8 mouse cellular contexts compared by ENCODE assay signal in genomic region chr12:86882279-86883018, GRCm38 (mm10). TPM values are rescaled to one million over a fixed set of nuclear protein-coding genes. Genes with fewer than 3 reads are reported as not detected.
DNase-seq lines count a peak whose midpoint lies in the region; ATAC-seq lines count a peak whose summit lies in the region.

No protein-coding gene starts in this region.

- peaks cover 37% of the 10 kb centered on the region for H3K4me1 ChIP-seq in intestine, embryonic 14.5 days (replicated peaks; ENCODE audit: control insufficient read depth, insufficient read depth, low read length)
- H3K4me1 ChIP-seq in limb, embryonic 13.5 days, result peaks cover 63% of the 10 kb centered on the region
- peaks cover 42% of the 10 kb centered on the region for H3K4me1 ChIP-seq in midbrain, embryonic 16.5 days (ENCODE audit: control insufficient read depth, insufficient read depth, low read length)

- H3K27me3 ChIP-seq in intestine, embryonic 14.5 days (replicated peaks; ENCODE audit: control insufficient read depth, insufficient read depth, low read length), result no peaks in the 10 kb centered on the region
- H3K27me3 ChIP-seq in limb, embryonic 13.5 days, result no peaks in the 10 kb centered on the region
- H3K27me3 ChIP-seq in midbrain, embryonic 16.5 days (ENCODE audit: control insufficient read depth, insufficient read depth, low read depth, low read length), result no peaks in the 10 kb centered on the region

- peak overlapping the region; percentile 97 for H3K9ac ChIP-seq in intestine, embryonic 14.5 days (ENCODE audit: low read length)
- peak overlapping the region; percentile 98 for H3K9ac ChIP-seq in limb, embryonic 13.5 days
- H3K9ac ChIP-seq in midbrain, embryonic 16.5 days (ENCODE audit: low read depth, low read length), result peak overlapping the region; percentile 98

- peak overlapping the region; percentile 91 for H3K4me3 ChIP-seq in intestine, embryonic 14.5 days (ENCODE audit: low read depth, low read length)
- peak overlapping the region; percentile 92 for H3K4me3 ChIP-seq in limb, embryonic 13.5 days
- H3K4me3 ChIP-seq in midbrain, embryonic 16.5 days (ENCODE audit: low read depth, low read length), result peak overlapping the region; percentile 91

- peak; percentile 24 to 58 for DNase-seq in spleen, adult 18-20 months
- no peak for DNase-seq in spleen, adult 12 weeks (ENCODE audit: low spot score)
- DNase-seq in cerebellum, postnatal 36 days, result peak; percentile 71 to 73
- peak; percentile 73 for DNase-seq in gastrocnemius, postnatal 10 days
- DNase-seq in intestine, embryonic 14.5 days (ENCODE audit: low spot score), result peak; percentile 82
- peak; percentile 80 for DNase-seq in testis, postnatal 10 days (ENCODE audit: low spot score)

- 0 out of 2 replicates have a peak, but pooled peaks cover 4% of the 10 kb centered on the region for H3K36me3 ChIP-seq in intestine, embryonic 14.5 days (ENCODE audit: control insufficient read depth, insufficient read depth, low read length)
- peaks cover 10% of the 10 kb centered on the region for H3K36me3 ChIP-seq in limb, embryonic 13.5 days
- H3K36me3 ChIP-seq in midbrain, embryonic 16.5 days (ENCODE audit: control insufficient read depth, insufficient read depth, low read length), result no peaks in the 10 kb centered on the region; the same call in 1 of the 2 replicates

- no peaks in the 10 kb centered on the region for H3K9me3 ChIP-seq in intestine, embryonic 14.5 days (ENCODE audit: control insufficient read depth, low read length)
- H3K9me3 ChIP-seq in limb, embryonic 13.5 days, result no peaks in the 10 kb centered on the region
- no peaks in the 10 kb centered on the region for H3K9me3 ChIP-seq in midbrain, embryonic 16.5 days (replicated peaks; ENCODE audit: control insufficient read depth, low read length, poor library complexity, severe bottlenecking)

- peak overlapping the region; percentile 94 for H3K4me2 ChIP-seq in intestine, embryonic 14.5 days (ENCODE audit: low read length)
- H3K4me2 ChIP-seq in limb, embryonic 13.5 days (replicated peaks), result peak overlapping the region; percentile 99
- H3K4me2 ChIP-seq in midbrain, embryonic 16.5 days (ENCODE audit: low read length), result peak overlapping the region; percentile 79

- ATAC-seq in intestine, embryonic 14.5 days (replicated peaks; ENCODE audit: low FRiP score, low TSS enrichment, low read depth), result peak; percentile 17; the same call in 1 of the 2 replicates
- ATAC-seq in limb, embryonic 13.5 days (ENCODE audit: low FRiP score, low read depth), result no peak
- 0 out of 2 replicates have a peak, but pooled peaks have one; percentile 7 for ATAC-seq in midbrain, embryonic 16.5 days

- 1% methylated on average over 59 of the region's 59 CpGs for WGBS in intestine, embryonic 14.5 days
- under 1% methylated on average over 59 of the region's 59 CpGs for WGBS in limb, embryonic 13.5 days
- under 1% methylated on average over 58 of the region's 59 CpGs for WGBS in midbrain, embryonic 16.5 days

- peak overlapping the region; percentile 100 for H3K27ac ChIP-seq in intestine, embryonic 14.5 days (ENCODE audit: low read depth)
- H3K27ac ChIP-seq in limb, embryonic 13.5 days, result peak overlapping the region; percentile 100
- peak overlapping the region; percentile 99 for H3K27ac ChIP-seq in midbrain, embryonic 16.5 days (ENCODE audit: low read length)

RNA-seq across cellular contexts. Expression of gene Irf2bpl, which starts 2.1 kb away (rescaled TPM):
- total RNA-seq in gastrocnemius, postnatal 10 days (2021), result 10 to 100 TPM; 42.9 to 46.7 TPM
- 16.3 and 18.4 TPM in 2 replicates for polyA plus RNA-seq in intestine, embryonic 14.5 days (2014; fragmentation: Nextera tagmentation; extraction: Ambion mirVana)
- polyA plus RNA-seq in limb, embryonic 13.5 days (2015; fragmentation: Nextera tagmentation; extraction: Ambion mirVana), result 39.2 and 41.2 TPM in 2 replicates
- polyA plus RNA-seq in midbrain, embryonic 16.5 days (2015; fragmentation: Nextera tagmentation; extraction: Ambion mirVana), result 69.3 and 76.9 TPM in 2 replicates
